Comparison of ENCODE assay signal across 27 mouse cellular contexts in genomic region chr12:87474756-87475155, GRCm38 (mm10). TPM values are rescaled to one million over a fixed set of nuclear protein-coding genes. Genes with fewer than 3 reads are reported as not detected.
A peak's percentile ranks its signal among the peaks of the same experiment; 100 is the strongest.
DNase-seq lines count a peak whose midpoint lies in the region; ATAC-seq and TF ChIP-seq lines count a peak whose summit lies in the region.
"Had no signal": no experiment of that assay in that cellular context is flagged by ENCODE, and none has a peak within 500 bp of the region (broad histone marks: within the 10 kb centered on the region; RNA-seq: fewer than 3 reads in every experiment).

No protein-coding gene starts in this region.

- no peak for TF ChIP-seq EP300 in liver, postnatal 0 days (IDR thresholded peaks at IDR 0.05; ENCODE audit: low read depth)

- H3K9ac ChIP-seq in midbrain, embryonic 11.5 days (ENCODE audit: low read length), result no peak overlapping the region
- H3K9ac ChIP-seq in midbrain, embryonic 14.5 days (replicated peaks; ENCODE audit: low read length), result no peak overlapping the region
- no peak overlapping the region for H3K9ac ChIP-seq in forebrain, embryonic 15.5 days (replicated peaks)
- no peak overlapping the region for H3K9ac ChIP-seq in liver, postnatal 0 days (replicated peaks)
- H3K9ac ChIP-seq: embryonic facial prominence, embryonic 13.5 days; embryonic facial prominence, embryonic 15.5 days; forebrain, embryonic 13.5 days had no signal

- H3K36me3 ChIP-seq in midbrain, embryonic 11.5 days (ENCODE audit: control insufficient read depth, insufficient read depth, low read length), result no peaks in the 10 kb centered on the region
- H3K36me3 ChIP-seq in midbrain, embryonic 14.5 days (ENCODE audit: control insufficient read depth, insufficient read depth, low read length), result no peaks in the 10 kb centered on the region
- H3K36me3 ChIP-seq in myocyte (ENCODE audit: control insufficient read depth, insufficient read depth), result no peaks in the 10 kb centered on the region
- H3K36me3 ChIP-seq in forebrain, embryonic 15.5 days, result no peaks in the 10 kb centered on the region
- H3K36me3 ChIP-seq in liver, postnatal 0 days (replicated peaks; ENCODE audit: insufficient read depth, low read length), result no peaks in the 10 kb centered on the region
- H3K36me3 ChIP-seq: embryonic facial prominence, embryonic 13.5 days; embryonic facial prominence, embryonic 15.5 days had no signal

- no peaks in the 10 kb centered on the region for H3K27me3 ChIP-seq in midbrain, embryonic 11.5 days (ENCODE audit: control insufficient read depth, insufficient read depth, low read length)
- H3K27me3 ChIP-seq in midbrain, embryonic 14.5 days (ENCODE audit: control insufficient read depth, insufficient read depth, low read length), result no peaks in the 10 kb centered on the region
- H3K27me3 ChIP-seq in myocyte (ENCODE audit: control insufficient read depth, insufficient read depth, insufficient read length), result no peaks in the 10 kb centered on the region
- H3K27me3 ChIP-seq in forebrain, embryonic 15.5 days, result no peaks in the 10 kb centered on the region
- no peaks in the 10 kb centered on the region for H3K27me3 ChIP-seq in liver, postnatal 0 days (ENCODE audit: insufficient read depth, low read length)
- H3K27me3 ChIP-seq: embryonic facial prominence, embryonic 13.5 days; embryonic facial prominence, embryonic 15.5 days; Patski had no signal

- no peak for TF ChIP-seq POLR2A in myocyte (IDR thresholded peaks at IDR 0.05; ENCODE audit: insufficient read length, low read depth)

- no peak overlapping the region for H3K4me2 ChIP-seq in midbrain, embryonic 11.5 days
- H3K4me2 ChIP-seq in midbrain, embryonic 14.5 days (ENCODE audit: low read length), result no peak overlapping the region
- peak overlapping the region; percentile 14 for H3K4me2 ChIP-seq in myocyte (ENCODE audit: low read depth)
- H3K4me2 ChIP-seq in forebrain, embryonic 15.5 days (replicated peaks), result no peak overlapping the region
- H3K4me2 ChIP-seq in liver, postnatal 0 days (ENCODE audit: low read depth, low read length), result no peak overlapping the region
- H3K4me2 ChIP-seq: embryonic facial prominence, embryonic 13.5 days; embryonic facial prominence, embryonic 15.5 days; forebrain, embryonic 13.5 days had no signal

- H3K4me3 ChIP-seq in midbrain, embryonic 11.5 days (ENCODE audit: low read depth, low read length), result no peak overlapping the region
- H3K4me3 ChIP-seq in midbrain, embryonic 14.5 days (replicated peaks; ENCODE audit: low read depth, low read length), result no peak overlapping the region
- H3K4me3 ChIP-seq in myocyte, result peak overlapping the region; percentile 27
- no peak overlapping the region for H3K4me3 ChIP-seq in forebrain, embryonic 15.5 days
- no peak overlapping the region for H3K4me3 ChIP-seq in liver, postnatal 0 days (ENCODE audit: low read depth, low read length)
- H3K4me3 ChIP-seq: embryonic facial prominence, embryonic 13.5 days; embryonic facial prominence, embryonic 15.5 days; erythroblast, embryonic 14.5 days; forebrain, embryonic 13.5 days had no signal

- peak; percentile 45 for DNase-seq in midbrain, embryonic 11.5 days (ENCODE audit: low spot score, missing footprints)
- DNase-seq in midbrain, embryonic 14.5 days, result no peak
- DNase-seq in fat pad, adult 2 months (ENCODE audit: extremely low read depth, low read depth, low spot score), result peak; percentile 85
- no peak for DNase-seq in cerebellum, adult 8-10 months
- no peak for DNase-seq in liver, postnatal 0 days
- DNase-seq: adrenal gland, adult 8-10 months; adrenal gland, postnatal 14 days; adrenal gland, postnatal 36 days; cerebellum, adult 11-12 months; cerebellum, adult 2 months; cerebellum, adult 9-11 months; cerebellum, postnatal 14 days; cerebellum, postnatal 36 days; embryo, embryonic 11 days had no signal

- H3K27ac ChIP-seq in midbrain, embryonic 11.5 days (ENCODE audit: low read depth, low read length), result no peak overlapping the region
- H3K27ac ChIP-seq in midbrain, embryonic 14.5 days (replicated peaks; ENCODE audit: low read depth, low read length), result no peak overlapping the region
- H3K27ac ChIP-seq in forebrain, embryonic 15.5 days (replicated peaks), result no peak overlapping the region
- no peak overlapping the region for H3K27ac ChIP-seq in liver, postnatal 0 days (ENCODE audit: low read depth)
- H3K27ac ChIP-seq: embryonic facial prominence, embryonic 13.5 days; embryonic facial prominence, embryonic 15.5 days; forebrain, embryonic 13.5 days had no signal

- no peak overlapping the region for H3ac ChIP-seq in myocyte (ENCODE audit: control insufficient read depth, insufficient read length)

- H3K9me3 ChIP-seq in midbrain, embryonic 11.5 days (ENCODE audit: control insufficient read depth, low read length), result no peaks in the 10 kb centered on the region
- H3K9me3 ChIP-seq in midbrain, embryonic 14.5 days (ENCODE audit: control insufficient read depth, low read length), result no peaks in the 10 kb centered on the region
- no peaks in the 10 kb centered on the region for H3K9me3 ChIP-seq in forebrain, embryonic 15.5 days
- H3K9me3 ChIP-seq in liver, postnatal 0 days (ENCODE audit: low read length), result no peaks in the 10 kb centered on the region
- H3K9me3 ChIP-seq: embryonic facial prominence, embryonic 13.5 days; embryonic facial prominence, embryonic 15.5 days; forebrain, embryonic 13.5 days; G1E had no signal

- no peak for ATAC-seq in midbrain, embryonic 11.5 days (ENCODE audit: low FRiP score)
- ATAC-seq in midbrain, embryonic 14.5 days (ENCODE audit: low FRiP score, low TSS enrichment), result no peak
- ATAC-seq in forebrain, embryonic 15.5 days (replicated peaks), result no peak
- no peak for ATAC-seq in liver, postnatal 0 days
- ATAC-seq: activated CD4-positive, CD25-positive, alpha-beta regulatory T cell, adult 4 months; forebrain, embryonic 13.5 days; forebrain, embryonic 16.5 days; Patski had no signal

- 85% methylated on average over 3 of the region's 3 CpGs for WGBS in midbrain, embryonic 11.5 days
- 88% methylated on average over 3 of the region's 3 CpGs for WGBS in midbrain, embryonic 14.5 days
- 79% methylated on average over 3 of the region's 3 CpGs for WGBS in forebrain, embryonic 15.5 days
- WGBS in liver, postnatal 0 days (ENCODE audit: insufficient replicate concordance), result 66% methylated on average over 3 of the region's 3 CpGs

- peaks cover 7% of the 10 kb centered on the region; the same call in 1 of the 2 replicates for H3K4me1 ChIP-seq in midbrain, embryonic 11.5 days (ENCODE audit: control insufficient read depth, insufficient read depth, low read length)
- H3K4me1 ChIP-seq in midbrain, embryonic 14.5 days (ENCODE audit: control insufficient read depth, insufficient read depth, low read length), result peaks cover 8% of the 10 kb centered on the region
- H3K4me1 ChIP-seq in forebrain, embryonic 15.5 days, result peaks cover 16% of the 10 kb centered on the region
- H3K4me1 ChIP-seq in liver, postnatal 0 days (ENCODE audit: insufficient read depth), result peaks cover 15% of the 10 kb centered on the region

- H3K79me2 ChIP-seq in myocyte (ENCODE audit: control insufficient read depth, insufficient read depth), result peaks cover 21% of the 10 kb centered on the region

- no peak for TF ChIP-seq CTCF in liver, postnatal 0 days (IDR thresholded peaks at IDR 0.05; ENCODE audit: low read depth)

TF ChIP-seq in myocyte, 11 proteins besides CTCF, POLR2A, EP300 and RAD21:
- TF ChIP-seq REST (IDR thresholded peaks at IDR 0.05; ENCODE audit: insufficient read depth, insufficient read length), result no peak
- TF ChIP-seq TCF3 (IDR thresholded peaks at IDR 0.05; ENCODE audit: insufficient read length, low read depth), result no peak
TF ChIP-seq in myocyte: peak in this region for 0.

RNA-seq across cellular contexts. Expression of gene Snw1, which starts 2.7 kb away (rescaled TPM):
- 173 and 176 TPM in 2 replicates for polyA plus RNA-seq in midbrain, embryonic 11.5 days (2014; fragmentation: Nextera tagmentation; extraction: Ambion mirVana)
- 108 and 121 TPM in 2 replicates for polyA plus RNA-seq in midbrain, embryonic 14.5 days (2014; fragmentation: Nextera tagmentation; extraction: Ambion mirVana)
- polyA plus RNA-seq in myocyte (2012; fragmentation: generic; extraction: Trizol), result 48.2 TPM
- 127 and 128 TPM in 2 replicates for polyA plus RNA-seq in forebrain, embryonic 15.5 days (2015; fragmentation: Nextera tagmentation; extraction: Ambion mirVana)
- polyA plus RNA-seq in liver, postnatal 0 days (2015; fragmentation: Nextera tagmentation; extraction: Ambion mirVana), result 41.3 and 42.0 TPM in 2 replicates

RNA-seq across cellular contexts. Expression of gene Gm5788, which starts 19.8 kb away (rescaled TPM):
- not detected in 2 replicates for polyA plus RNA-seq in midbrain, embryonic 11.5 days (2014; fragmentation: Nextera tagmentation; extraction: Ambion mirVana)
- polyA plus RNA-seq in midbrain, embryonic 14.5 days (2014; fragmentation: Nextera tagmentation; extraction: Ambion mirVana), result not detected in 2 replicates
- not detected for polyA plus RNA-seq in myocyte (2012; fragmentation: generic; extraction: Trizol)
- polyA plus RNA-seq in forebrain, embryonic 15.5 days (2015; fragmentation: Nextera tagmentation; extraction: Ambion mirVana), result not detected in 2 replicates
- polyA plus RNA-seq in liver, postnatal 0 days (2015; fragmentation: Nextera tagmentation; extraction: Ambion mirVana), result not detected in 2 replicates
- polyA plus RNA-seq: C2C12; cerebellum, adult 2 months; embryonic facial prominence, embryonic 11.5 days; embryonic facial prominence, embryonic 13.5 days; embryonic facial prominence, embryonic 15.5 days; erythroblast, embryonic 14.5 days; forebrain, embryonic 11.5 days; forebrain, embryonic 13.5 days; forebrain, embryonic 16.5 days; Patski had no signal

RNA-seq across cellular contexts. Expression of gene Alkbh1, which starts 30.9 kb away (rescaled TPM):
- 37.6 TPM in 2 replicates for polyA plus RNA-seq in midbrain, embryonic 11.5 days (2014; fragmentation: Nextera tagmentation; extraction: Ambion mirVana)
- 35.0 and 42.9 TPM in 2 replicates for polyA plus RNA-seq in midbrain, embryonic 14.5 days (2014; fragmentation: Nextera tagmentation; extraction: Ambion mirVana)
- polyA plus RNA-seq in myocyte (2012; fragmentation: generic; extraction: Trizol), result 9.3 TPM
- 51.3 and 52.1 TPM in 2 replicates for polyA plus RNA-seq in forebrain, embryonic 15.5 days (2015; fragmentation: Nextera tagmentation; extraction: Ambion mirVana)
- polyA plus RNA-seq in liver, postnatal 0 days (2015; fragmentation: Nextera tagmentation; extraction: Ambion mirVana), result 10.1 and 13.1 TPM in 2 replicates

RNA-seq across cellular contexts. Expression of gene Slirp, which starts 31.1 kb away (rescaled TPM):
- 283 and 306 TPM in 2 replicates for polyA plus RNA-seq in midbrain, embryonic 11.5 days (2014; fragmentation: Nextera tagmentation; extraction: Ambion mirVana)
- polyA plus RNA-seq in midbrain, embryonic 14.5 days (2014; fragmentation: Nextera tagmentation; extraction: Ambion mirVana), result 228 and 258 TPM in 2 replicates
- polyA plus RNA-seq in myocyte (2012; fragmentation: generic; extraction: Trizol), result 101 TPM
- 249 and 275 TPM in 2 replicates for polyA plus RNA-seq in forebrain, embryonic 15.5 days (2015; fragmentation: Nextera tagmentation; extraction: Ambion mirVana)
- polyA plus RNA-seq in liver, postnatal 0 days (2015; fragmentation: Nextera tagmentation; extraction: Ambion mirVana), result 132 and 146 TPM in 2 replicates
- polyA plus RNA-seq: erythroblast, embryonic 14.5 days had no signal

RNA-seq across cellular contexts. Expression of gene Gm8300, which starts 39.4 kb away (rescaled TPM):
- not detected in 2 replicates for polyA plus RNA-seq in midbrain, embryonic 11.5 days (2014; fragmentation: Nextera tagmentation; extraction: Ambion mirVana)
- polyA plus RNA-seq in midbrain, embryonic 14.5 days (2014; fragmentation: Nextera tagmentation; extraction: Ambion mirVana), result not detected in 2 replicates
- 0.16 TPM for polyA plus RNA-seq in myocyte (2012; fragmentation: generic; extraction: Trizol)
- polyA plus RNA-seq in forebrain, embryonic 15.5 days (2015; fragmentation: Nextera tagmentation; extraction: Ambion mirVana), result not detected in 2 replicates
- polyA plus RNA-seq in liver, postnatal 0 days (2015; fragmentation: Nextera tagmentation; extraction: Ambion mirVana), result not detected in 2 replicates
- polyA plus RNA-seq: activated CD4-positive, CD25-positive, alpha-beta regulatory T cell, adult 4 months; cerebellum, adult 2 months; embryonic facial prominence, embryonic 11.5 days; embryonic facial prominence, embryonic 13.5 days; embryonic facial prominence, embryonic 15.5 days; erythroblast, embryonic 14.5 days; forebrain, embryonic 11.5 days; forebrain, embryonic 13.5 days; forebrain, embryonic 16.5 days; G1E had no signal

Comparison
In these comparisons a context has a peak if more than half of its experiments do, and no peak if none do; other contexts are left out.
1. DNase-seq: peak in midbrain, embryonic 11.5 days (single experiment) and fat pad, adult 2 months (single experiment); none in midbrain, embryonic 14.5 days (single experiment), cerebellum, adult 8-10 months (single experiment) and liver, postnatal 0 days (single experiment).